Comparison of ENCODE assay signal across 8 mouse cellular contexts in genomic region chr14:121878176-121878858, GRCm38 (mm10). TPM values are rescaled to one million over a fixed set of nuclear protein-coding genes. Genes with fewer than 3 reads are reported as not detected.
DNase-seq lines count a peak whose midpoint lies in the region; ATAC-seq and TF ChIP-seq lines count a peak whose summit lies in the region.

Gene Ubac2 (plus strand): TSS chr14:121878620.

- TF ChIP-seq EP300 in lung, postnatal 0 days (IDR thresholded peaks at IDR 0.05), result 0 out of 2 replicates have a peak, but pooled peaks have one; percentile 24

- peaks cover 29% of the 10 kb centered on the region for H3K4me1 ChIP-seq in hindbrain, embryonic 10.5 days (replicated peaks)
- no peaks in the 10 kb centered on the region for H3K4me1 ChIP-seq in lung, postnatal 0 days (ENCODE audit: insufficient read depth, low read depth, low read length)

- peaks cover 4% of the 10 kb centered on the region; the same call in 1 of the 2 replicates for H3K36me3 ChIP-seq in hindbrain, embryonic 10.5 days
- H3K36me3 ChIP-seq in lung, postnatal 0 days (ENCODE audit: insufficient read depth, low read length), result no peaks in the 10 kb centered on the region

- 0 out of 2 replicates have a peak, but pooled peaks cover 4% of the 10 kb centered on the region for H3K27me3 ChIP-seq in hindbrain, embryonic 10.5 days (ENCODE audit: insufficient read depth, poor library complexity, severe bottlenecking)
- no peaks in the 10 kb centered on the region for H3K27me3 ChIP-seq in lung, postnatal 0 days (replicated peaks; ENCODE audit: insufficient read depth, low read length)

- WGBS in hindbrain, embryonic 10.5 days, result under 1% methylated on average over 61 of the region's 61 CpGs
- WGBS in lung, postnatal 0 days, result 2% methylated on average over 43 of the region's 61 CpGs

- peak within 1 kb of the TSS; percentile 95 for H3K27ac ChIP-seq in hindbrain, embryonic 10.5 days
- H3K27ac ChIP-seq in lung, postnatal 0 days (ENCODE audit: low read length), result peak within 1 kb of the TSS; percentile 90

- H3K4me3 ChIP-seq in hindbrain, embryonic 10.5 days, result peak within 1 kb of the TSS; percentile 96
- H3K4me3 ChIP-seq in lung, postnatal 0 days (ENCODE audit: low read depth, low read length), result peak within 1 kb of the TSS; percentile 96

- peak within 1 kb of the TSS; percentile 87 for H3K9ac ChIP-seq in lung, postnatal 0 days (replicated peaks; ENCODE audit: low read depth)

- no peaks in the 10 kb centered on the region for H3K9me3 ChIP-seq in hindbrain, embryonic 10.5 days
- H3K9me3 ChIP-seq in lung, postnatal 0 days (ENCODE audit: low read length), result no peaks in the 10 kb centered on the region

- peak; percentile 97 for DNase-seq in MN1 (ENCODE audit: low spot score)
- DNase-seq in cerebellum, adult 9-10 months, result peak; percentile 98
- DNase-seq in hindbrain, embryonic 10.5 days (ENCODE audit: low spot score), result peak; percentile 98
- peak; percentile 99 for DNase-seq in layer of hippocampus, adult 9-11 months
- DNase-seq in lung, postnatal 0 days (ENCODE audit: low spot score), result peak; percentile 99
- DNase-seq in ovary, postnatal 14 days (ENCODE audit: low spot score), result peak; percentile 95
- DNase-seq in thymus, postnatal 14 days, result peak; percentile 99

- peak within 1 kb of the TSS; percentile 100 for H3K4me2 ChIP-seq in lung, postnatal 0 days (replicated peaks; ENCODE audit: low read depth, low read length)

- TF ChIP-seq CTCF in lung, postnatal 0 days (IDR thresholded peaks at IDR 0.05), result peak; percentile 41

- peak; percentile 95 for ATAC-seq in frontal cortex, adult (ENCODE audit: low TSS enrichment)
- peak; percentile 99 for ATAC-seq in lung, postnatal 0 days

RNA-seq across cellular contexts. Expression of gene Ubac2, which starts in this region (rescaled TPM):
- 69.4 and 70.9 TPM in 2 replicates for polyA plus RNA-seq in hindbrain, embryonic 10.5 days (2016; fragmentation: Nextera tagmentation; extraction: Ambion mirVana)
- 38.5 and 43.2 TPM in 2 replicates for polyA plus RNA-seq in lung, postnatal 0 days (2015; fragmentation: Nextera tagmentation; extraction: Ambion mirVana)

Comparison
In these comparisons a context has a peak if more than half of its experiments do, and no peak if none do; other contexts are left out.
1. Peak in every context shown above with its lines: DNase-seq, ATAC-seq, H3K4me3 ChIP-seq and H3K27ac ChIP-seq.